In the genomic region with DNA sequence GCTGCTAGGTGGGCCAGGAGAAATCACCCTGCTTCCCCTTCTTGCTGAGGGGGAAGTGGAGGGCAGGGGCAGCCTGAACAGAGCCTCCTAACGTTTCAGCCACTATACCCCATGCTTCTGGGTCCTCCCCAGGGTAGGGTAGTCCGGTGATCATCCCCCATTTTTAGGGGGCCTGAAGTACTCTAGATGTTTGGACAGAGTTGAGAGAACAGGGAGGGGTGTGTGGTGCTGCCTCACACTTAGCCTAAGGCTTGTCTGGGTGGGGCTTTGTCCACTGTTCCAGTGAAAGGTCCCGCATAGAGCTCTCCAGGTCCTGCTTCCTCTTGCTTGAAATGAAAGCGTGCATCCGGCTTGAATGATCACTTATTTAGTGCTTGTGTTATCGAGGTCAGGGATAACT, we compare ENCODE assay signal across 14 mouse cellular contexts. TPM values are rescaled to one million over a fixed set of nuclear protein-coding genes. Genes with fewer than 3 reads are reported as not detected.
A peak's percentile ranks its signal among the peaks of the same experiment; 100 is the strongest.
DNase-seq lines count a peak whose midpoint lies in the region; ATAC-seq and TF ChIP-seq lines count a peak whose summit lies in the region.
"Had no signal": no experiment of that assay in that cellular context is flagged by ENCODE, and none has a peak within 500 bp of the region (broad histone marks: within the 10 kb centered on the region; RNA-seq: fewer than 3 reads in every experiment).

No protein-coding gene starts in this region.

- ATAC-seq in heart, embryonic 15.5 days (replicated peaks; ENCODE audit: insufficient number of reproducible peaks, insufficient read depth, low FRiP score, low read depth) = no peak
- ATAC-seq in midbrain, embryonic 11.5 days (ENCODE audit: low FRiP score) = no peak
- no peak for ATAC-seq in midbrain, postnatal 0 days (ENCODE audit: low FRiP score)
- no peak for ATAC-seq in liver, embryonic 15.5 days (ENCODE audit: insufficient read depth)
- ATAC-seq: forebrain, postnatal 0 days had no signal

- H3K4me1 ChIP-seq in heart, embryonic 15.5 days (replicated peaks) = peaks cover under 1% of the 10 kb centered on the region; the same call in 1 of the 2 replicates
- H3K4me1 ChIP-seq in midbrain, embryonic 11.5 days (ENCODE audit: control insufficient read depth, insufficient read depth, low read length) = no peaks in the 10 kb centered on the region
- no peaks in the 10 kb centered on the region for H3K4me1 ChIP-seq in midbrain, postnatal 0 days (ENCODE audit: insufficient read depth, low read length)
- peaks cover 40% of the 10 kb centered on the region for H3K4me1 ChIP-seq in liver, embryonic 15.5 days (replicated peaks)

- H3K27me3 ChIP-seq in heart, embryonic 15.5 days = no peaks in the 10 kb centered on the region
- no peaks in the 10 kb centered on the region for H3K27me3 ChIP-seq in midbrain, embryonic 11.5 days (ENCODE audit: control insufficient read depth, insufficient read depth, low read length)
- H3K27me3 ChIP-seq in midbrain, postnatal 0 days (ENCODE audit: insufficient read depth, low read length) = no peaks in the 10 kb centered on the region
- no peaks in the 10 kb centered on the region for H3K27me3 ChIP-seq in liver, embryonic 15.5 days

- peaks cover 39% of the 10 kb centered on the region for H3K36me3 ChIP-seq in heart, embryonic 15.5 days
- H3K36me3 ChIP-seq in midbrain, embryonic 11.5 days (ENCODE audit: control insufficient read depth, insufficient read depth, low read length) = peaks cover 2% of the 10 kb centered on the region; the same call in 1 of the 2 replicates
- H3K36me3 ChIP-seq in midbrain, postnatal 0 days (ENCODE audit: insufficient read depth, low read length) = peaks cover 68% of the 10 kb centered on the region
- peaks cover 50% of the 10 kb centered on the region for H3K36me3 ChIP-seq in liver, embryonic 15.5 days (replicated peaks)

- no peak for TF ChIP-seq CTCF in midbrain, postnatal 0 days (IDR thresholded peaks at IDR 0.05)

- intact Hi-C loops in heart, postnatal 14 days (cut with DNase I) = no loop called here

- H3K9ac ChIP-seq in heart, embryonic 15.5 days = no peak overlapping the region
- H3K9ac ChIP-seq in midbrain, embryonic 11.5 days (ENCODE audit: low read length) = no peak overlapping the region
- H3K9ac ChIP-seq in midbrain, postnatal 0 days (replicated peaks; ENCODE audit: low read length, poor library complexity, severe bottlenecking) = no peak overlapping the region
- no peak overlapping the region for H3K9ac ChIP-seq in liver, embryonic 15.5 days
- H3K9ac ChIP-seq: forebrain, postnatal 0 days had no signal

- peak overlapping the region; percentile 26; the same call in 1 of the 2 replicates for H3K27ac ChIP-seq in heart, embryonic 15.5 days
- no peak overlapping the region for H3K27ac ChIP-seq in midbrain, embryonic 11.5 days (ENCODE audit: low read depth, low read length)
- H3K27ac ChIP-seq in midbrain, postnatal 0 days (ENCODE audit: low read depth, low read length) = no peak overlapping the region
- H3K27ac ChIP-seq in liver, embryonic 15.5 days (replicated peaks) = peak overlapping the region; percentile 51; the same call in 1 of the 2 replicates

- WGBS in heart, embryonic 15.5 days = 73% methylated on average over 6 of the region's 6 CpGs
- WGBS in midbrain, embryonic 11.5 days = 85% methylated on average over 6 of the region's 6 CpGs
- WGBS in midbrain, postnatal 0 days = 82% methylated on average over 6 of the region's 6 CpGs
- WGBS in liver, embryonic 15.5 days (ENCODE audit: insufficient replicate concordance) = 47% methylated on average over 6 of the region's 6 CpGs

- H3K9me3 ChIP-seq in heart, embryonic 15.5 days (replicated peaks) = no peaks in the 10 kb centered on the region
- H3K9me3 ChIP-seq in midbrain, embryonic 11.5 days (ENCODE audit: control insufficient read depth, low read length) = no peaks in the 10 kb centered on the region
- no peaks in the 10 kb centered on the region for H3K9me3 ChIP-seq in midbrain, postnatal 0 days (ENCODE audit: low read length)
- no peaks in the 10 kb centered on the region for H3K9me3 ChIP-seq in liver, embryonic 15.5 days (replicated peaks)

- no peak overlapping the region for H3K4me2 ChIP-seq in heart, embryonic 15.5 days
- no peak overlapping the region for H3K4me2 ChIP-seq in midbrain, embryonic 11.5 days
- no peak overlapping the region for H3K4me2 ChIP-seq in midbrain, postnatal 0 days (ENCODE audit: low read depth, low read length, poor library complexity, severe bottlenecking)
- no peak overlapping the region for H3K4me2 ChIP-seq in liver, embryonic 15.5 days

- DNase-seq in heart, postnatal 14 days = no peak
- peak; percentile 76 for DNase-seq in midbrain, embryonic 11.5 days (ENCODE audit: low spot score, missing footprints)
- DNase-seq in midbrain, postnatal 0 days (ENCODE audit: low spot score) = no peak
- no peak for DNase-seq in testis, postnatal 14 days (ENCODE audit: low spot score)
- DNase-seq in kidney, postnatal 10 days = no peak
- DNase-seq: forebrain, postnatal 0 days; gastrocnemius, postnatal 36 days; kidney, postnatal 4 days; lung, postnatal 14 days; retina, postnatal 1 day had no signal

- no peak overlapping the region for H3K4me3 ChIP-seq in heart, embryonic 15.5 days
- no peak overlapping the region for H3K4me3 ChIP-seq in midbrain, embryonic 11.5 days (ENCODE audit: low read depth, low read length)
- no peak overlapping the region for H3K4me3 ChIP-seq in midbrain, postnatal 0 days (ENCODE audit: low read depth, low read length)
- H3K4me3 ChIP-seq in liver, embryonic 15.5 days (replicated peaks) = no peak overlapping the region

RNA-seq across cellular contexts. Expression of gene B230217C12Rik, which starts 10.1 kb away (rescaled TPM):
- polyA plus RNA-seq in heart, embryonic 15.5 days (2015; fragmentation: Nextera tagmentation; extraction: Ambion mirVana) = 2.9 and 3.4 TPM in 2 replicates
- total RNA-seq in heart, postnatal 14 days (2021) = 1 to 10 TPM in 1 of 2 experiments, under 1 TPM in 1; 0.95 to 1.1 TPM
- 14.7 and 17.3 TPM in 2 replicates for polyA plus RNA-seq in midbrain, embryonic 11.5 days (2014; fragmentation: Nextera tagmentation; extraction: Ambion mirVana)
- total RNA-seq in midbrain, postnatal 0 days (2014; rRNA removed) = 37.7 and 43.6 TPM in 2 replicates
- 38.2 and 41.8 TPM in 2 replicates for polyA plus RNA-seq in midbrain, postnatal 0 days (2015; fragmentation: Nextera tagmentation; extraction: Ambion mirVana)
- 0.30 and 0.39 TPM in 2 replicates for polyA plus RNA-seq in liver, embryonic 15.5 days (2015; fragmentation: Nextera tagmentation; extraction: Ambion mirVana)

RNA-seq across cellular contexts. Expression of gene Lasp1, which starts 31.7 kb away (rescaled TPM):
- polyA plus RNA-seq in heart, embryonic 15.5 days (2015; fragmentation: Nextera tagmentation; extraction: Ambion mirVana) = 40.3 and 65.5 TPM in 2 replicates
- 10 to 100 TPM; 47.8 to 49.6 TPM for total RNA-seq in heart, postnatal 14 days (2021)
- 52.6 and 59.2 TPM in 2 replicates for polyA plus RNA-seq in midbrain, embryonic 11.5 days (2014; fragmentation: Nextera tagmentation; extraction: Ambion mirVana)
- total RNA-seq in midbrain, postnatal 0 days (2014; rRNA removed) = 206 and 216 TPM in 2 replicates
- 174 and 179 TPM in 2 replicates for polyA plus RNA-seq in midbrain, postnatal 0 days (2015; fragmentation: Nextera tagmentation; extraction: Ambion mirVana)
- polyA plus RNA-seq in liver, embryonic 15.5 days (2015; fragmentation: Nextera tagmentation; extraction: Ambion mirVana) = 31.4 and 36.7 TPM in 2 replicates

RNA-seq across cellular contexts. Expression of gene Rpl23, which starts 48.3 kb away (rescaled TPM):
- 286 and 399 TPM in 2 replicates for polyA plus RNA-seq in heart, embryonic 15.5 days (2015; fragmentation: Nextera tagmentation; extraction: Ambion mirVana)
- 100 to 1,000 TPM; 503 to 533 TPM for total RNA-seq in heart, postnatal 14 days (2021)
- 441 and 443 TPM in 2 replicates for polyA plus RNA-seq in midbrain, embryonic 11.5 days (2014; fragmentation: Nextera tagmentation; extraction: Ambion mirVana)
- total RNA-seq in midbrain, postnatal 0 days (2014; rRNA removed) = 177 and 224 TPM in 2 replicates
- polyA plus RNA-seq in midbrain, postnatal 0 days (2015; fragmentation: Nextera tagmentation; extraction: Ambion mirVana) = 308 and 329 TPM in 2 replicates
- polyA plus RNA-seq in liver, embryonic 15.5 days (2015; fragmentation: Nextera tagmentation; extraction: Ambion mirVana) = 185 and 242 TPM in 2 replicates

RNA-seq across cellular contexts. Expression of gene Fbxo47, which starts 53.5 kb away (rescaled TPM):
- polyA plus RNA-seq in heart, embryonic 15.5 days (2015; fragmentation: Nextera tagmentation; extraction: Ambion mirVana) = 0.72 and 0.82 TPM in 2 replicates
- under 1 TPM; 0.17 to 0.37 TPM for total RNA-seq in heart, postnatal 14 days (2021)
- polyA plus RNA-seq in midbrain, embryonic 11.5 days (2014; fragmentation: Nextera tagmentation; extraction: Ambion mirVana) = 0.83 and 0.96 TPM in 2 replicates
- 0.38 and 0.80 TPM in 2 replicates for total RNA-seq in midbrain, postnatal 0 days (2014; rRNA removed)
- 0.33 and 0.88 TPM in 2 replicates for polyA plus RNA-seq in midbrain, postnatal 0 days (2015; fragmentation: Nextera tagmentation; extraction: Ambion mirVana)
- 0.40 and 0.44 TPM in 2 replicates for polyA plus RNA-seq in liver, embryonic 15.5 days (2015; fragmentation: Nextera tagmentation; extraction: Ambion mirVana)
- total RNA-seq: gastrocnemius, postnatal 36 days had no signal

RNA-seq across cellular contexts. Expression of gene 1700001P01Rik, which starts 54.8 kb away (rescaled TPM):
- 0.21 and 0.32 TPM in 2 replicates for polyA plus RNA-seq in heart, embryonic 15.5 days (2015; fragmentation: Nextera tagmentation; extraction: Ambion mirVana)
- total RNA-seq in heart, postnatal 14 days (2021) = under 1 TPM in 1 of 2 experiments, not detected in 1; 0.65 TPM
- polyA plus RNA-seq in midbrain, embryonic 11.5 days (2014; fragmentation: Nextera tagmentation; extraction: Ambion mirVana) = 0.47 and 0.78 TPM in 2 replicates
- total RNA-seq in midbrain, postnatal 0 days (2014; rRNA removed) = not detected in 2 replicates
- polyA plus RNA-seq in midbrain, postnatal 0 days (2015; fragmentation: Nextera tagmentation; extraction: Ambion mirVana) = 0.29 TPM in 1 of 2 replicates, not detected in the other
- polyA plus RNA-seq in liver, embryonic 15.5 days (2015; fragmentation: Nextera tagmentation; extraction: Ambion mirVana) = not detected in 2 replicates
- total RNA-seq: forebrain, postnatal 0 days; gastrocnemius, postnatal 36 days; heart, postnatal 36 days had no signal
- polyA plus RNA-seq: thymus, postnatal 0 days had no signal

Comparison
In these comparisons a context has a peak if more than half of its experiments do, and no peak if none do; other contexts are left out.
1. H3K27ac ChIP-seq: peak in heart, embryonic 15.5 days (single experiment) and liver, embryonic 15.5 days (single experiment); none in midbrain, embryonic 11.5 days (single experiment) and midbrain, postnatal 0 days (single experiment).